Mouse (Mus musculus) lung, postnatal 0 days (tissue): ENCODE data around the gene Ablim1.

Experiments used
- CTCF ChIP-seq: IDR thresholded peaks from 2 replicates; pipeline ENCODE4 v1.5.1; 2016; ENCODE audit warnings: antibody characterized with exemption, mild to moderate bottlenecking
- EP300 ChIP-seq: IDR thresholded peaks from 2 replicates; pipeline ENCODE4 v1.6.1; 2016; ENCODE audit warnings: antibody characterized with exemption, mild to moderate bottlenecking, control low read depth

DNA sequence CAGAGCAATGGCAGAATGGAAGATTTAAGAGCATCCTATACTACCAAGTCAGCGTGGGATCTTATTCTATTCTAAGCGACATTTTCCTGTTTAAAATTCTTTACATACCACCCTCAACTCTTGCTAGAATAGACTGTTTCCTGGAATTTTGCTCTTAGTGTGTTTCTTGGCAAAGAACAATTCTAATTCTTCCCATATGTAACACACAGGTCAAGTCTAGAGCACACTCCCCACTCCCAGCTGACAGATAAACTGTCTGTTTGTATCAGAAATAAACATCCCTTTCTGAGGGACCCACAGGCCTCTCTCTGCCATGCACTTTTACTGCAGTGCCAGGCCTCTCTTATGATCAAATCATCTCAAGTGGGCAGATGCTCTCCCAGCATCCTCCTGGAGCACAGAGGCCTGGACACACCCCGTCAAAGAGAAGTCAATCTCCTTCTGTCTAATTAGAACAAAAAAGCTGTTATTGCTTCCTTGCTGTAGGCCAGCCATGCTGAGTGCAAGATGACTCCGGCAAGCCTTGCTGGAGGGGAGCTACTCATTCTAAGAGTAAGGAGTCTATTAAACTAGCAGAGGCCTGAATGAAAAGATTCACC lies 211.3 kb downstream of the Ablim1 start:
- TF ChIP-seq EP300 = peak; percentile 82
- TF ChIP-seq CTCF = no peak
